Mouse (Mus musculus): ENCODE data around the gene Tnik. TPM values are rescaled to one million over a fixed set of nuclear protein-coding genes. Genes with fewer than 3 reads are reported as not detected.

Gene Tnik
- total RNA-seq, 2 experiments from 2014 or later = 39.4 to 39.8 TPM

- DNase-seq = no peak
- intact Hi-C loops (cut with DNase I) = no loop called here
These were observed 263.7 kb downstream of the Tnik start for GRCm38 (mm10) chr3:28526671-28527070.

DNA sequence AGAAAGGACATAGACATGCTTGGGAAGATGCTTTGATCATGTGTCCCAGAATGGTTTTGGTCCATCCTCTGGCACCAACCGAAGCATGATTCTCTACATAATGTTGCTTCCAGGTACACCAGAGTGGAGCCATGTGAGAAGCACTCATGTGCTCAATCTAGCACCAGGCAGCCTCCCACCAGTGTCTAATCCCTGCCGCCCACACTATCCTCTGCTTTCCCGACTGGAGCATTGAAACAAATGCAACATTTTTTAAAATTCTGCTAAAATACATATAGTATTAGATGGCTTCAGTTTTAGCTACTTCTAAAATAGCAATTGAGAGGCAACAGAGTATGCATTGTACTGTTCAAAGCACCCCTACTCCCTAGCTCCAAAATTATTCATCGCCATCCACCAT, 264.2 kb downstream of the Tnik start:
- intact Hi-C loops (cut with DNase I) = no loop called here
- no peak for DNase-seq

DNA sequence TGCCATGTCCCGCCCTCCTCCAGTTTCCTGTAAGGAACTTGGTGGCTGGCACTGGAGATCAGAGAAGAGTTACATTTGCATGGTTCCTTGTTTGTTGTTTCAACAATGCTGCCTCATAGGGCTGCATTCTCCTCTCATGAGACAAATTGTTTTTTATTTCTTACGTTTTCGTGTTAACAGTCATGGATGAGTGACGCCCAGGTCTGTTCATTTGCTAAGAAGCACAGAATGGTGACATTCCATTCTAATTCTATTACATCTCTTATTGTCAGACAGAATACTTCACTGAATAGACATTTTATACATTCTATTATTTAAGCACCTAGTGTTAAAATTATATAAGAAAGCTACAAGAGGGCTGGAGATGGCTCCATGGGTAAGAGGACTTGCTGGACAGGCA, 266.5 kb downstream of the Tnik start:
- intact Hi-C loops (cut with DNase I) = no loop called here
- DNase-seq = no peak

DNA sequence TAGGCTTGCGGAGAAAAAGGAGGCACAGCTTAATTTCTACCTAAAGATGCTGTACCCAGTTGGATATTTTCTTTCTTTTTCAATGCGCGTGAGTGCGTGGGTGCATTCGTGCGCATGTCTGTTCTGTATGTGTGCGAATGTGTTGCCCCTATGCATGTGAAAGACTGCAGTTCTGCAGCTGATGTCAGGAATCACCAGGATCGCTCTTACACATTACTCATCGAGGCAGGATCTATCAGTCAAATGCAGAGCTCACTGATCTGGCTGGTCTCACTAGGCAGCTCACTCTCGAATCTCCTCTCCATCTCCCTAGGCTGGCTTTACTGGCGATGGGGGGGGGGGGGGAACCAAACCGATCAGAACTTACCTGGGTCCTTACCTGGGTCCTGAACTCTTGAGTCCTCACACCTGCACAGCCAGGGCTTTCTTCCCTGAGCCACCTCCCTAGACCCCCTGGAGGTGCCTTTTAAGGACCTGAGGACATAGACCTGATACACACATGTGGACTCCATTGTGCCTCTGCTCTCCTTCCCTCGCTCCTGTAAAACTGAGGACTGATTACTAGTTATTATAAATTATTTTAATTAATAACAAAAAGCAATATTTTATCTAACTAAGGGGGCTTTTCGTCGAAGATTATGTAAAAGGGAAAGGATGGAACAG, 268.4 kb downstream of the Tnik start:
- intact Hi-C loops (cut with DNase I) = no loop called here
- no peak for DNase-seq

DNA sequence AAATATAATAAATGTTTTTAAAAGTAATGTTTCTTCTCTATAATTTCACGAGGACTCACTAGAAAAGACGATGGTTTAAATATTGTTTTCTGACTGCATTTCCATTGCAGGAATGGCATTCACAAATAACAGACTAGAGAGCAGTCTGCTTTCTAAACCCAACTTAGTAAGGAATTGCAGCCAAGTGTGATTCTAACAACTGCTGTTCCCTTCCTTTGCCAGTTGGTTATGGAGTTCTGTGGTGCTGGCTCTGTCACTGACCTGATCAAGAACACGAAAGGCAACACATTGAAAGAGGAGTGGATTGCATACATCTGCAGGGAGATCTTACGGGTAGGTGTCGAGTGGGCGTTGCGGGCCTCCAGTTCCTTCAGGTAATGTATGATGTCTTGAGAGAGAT, 269.7 kb downstream of the Tnik start:
- intact Hi-C loops (cut with DNase I) = no loop called here
- DNase-seq = no peak

DNA sequence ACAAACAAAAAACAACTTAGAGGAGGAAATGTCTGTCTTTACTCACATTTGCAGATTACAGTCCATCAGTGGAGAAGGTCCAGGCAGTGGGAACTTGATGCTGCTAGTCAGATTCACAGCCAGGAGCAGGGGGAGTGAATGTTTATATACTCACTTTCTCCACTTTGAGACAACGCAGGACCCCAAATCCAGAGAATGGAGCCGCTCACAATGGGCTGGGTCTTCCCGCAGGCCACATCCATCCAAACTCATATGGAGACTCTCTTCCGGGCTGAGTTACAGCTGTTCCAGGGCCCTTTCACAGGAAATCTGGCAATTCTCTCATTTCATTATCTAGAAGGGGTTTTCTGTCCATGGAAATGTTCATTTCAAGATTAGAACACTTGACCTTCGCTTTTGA, 277.1 kb downstream of the Tnik start:
- no peak for DNase-seq
- intact Hi-C loops (cut with DNase I) = loop anchor here (10.0 kb wide), 1 partner anchor 275 kb away; the partner anchor contains the start of gene Tnik

GRCm38 (mm10) chr3:28542941-28543340, 279.9 kb downstream of the Tnik start:
- no peak for DNase-seq
- intact Hi-C loops (cut with DNase I) = loop anchor here (10.0 kb wide), 1 partner anchor 278 kb away; the partner anchor contains the start of gene Tnik

GRCm38 (mm10) chr3:28543380-28543984, 280.5 kb downstream of the Tnik start:
- intact Hi-C loops (cut with DNase I) = loop anchor here (10.0 kb wide), 1 partner anchor 279 kb away; the partner anchor contains the start of gene Tnik
- no peak for DNase-seq

- no peak for DNase-seq
These were observed 281.4 kb downstream of the Tnik start for GRCm38 (mm10) chr3:28544345-28544869.

DNA sequence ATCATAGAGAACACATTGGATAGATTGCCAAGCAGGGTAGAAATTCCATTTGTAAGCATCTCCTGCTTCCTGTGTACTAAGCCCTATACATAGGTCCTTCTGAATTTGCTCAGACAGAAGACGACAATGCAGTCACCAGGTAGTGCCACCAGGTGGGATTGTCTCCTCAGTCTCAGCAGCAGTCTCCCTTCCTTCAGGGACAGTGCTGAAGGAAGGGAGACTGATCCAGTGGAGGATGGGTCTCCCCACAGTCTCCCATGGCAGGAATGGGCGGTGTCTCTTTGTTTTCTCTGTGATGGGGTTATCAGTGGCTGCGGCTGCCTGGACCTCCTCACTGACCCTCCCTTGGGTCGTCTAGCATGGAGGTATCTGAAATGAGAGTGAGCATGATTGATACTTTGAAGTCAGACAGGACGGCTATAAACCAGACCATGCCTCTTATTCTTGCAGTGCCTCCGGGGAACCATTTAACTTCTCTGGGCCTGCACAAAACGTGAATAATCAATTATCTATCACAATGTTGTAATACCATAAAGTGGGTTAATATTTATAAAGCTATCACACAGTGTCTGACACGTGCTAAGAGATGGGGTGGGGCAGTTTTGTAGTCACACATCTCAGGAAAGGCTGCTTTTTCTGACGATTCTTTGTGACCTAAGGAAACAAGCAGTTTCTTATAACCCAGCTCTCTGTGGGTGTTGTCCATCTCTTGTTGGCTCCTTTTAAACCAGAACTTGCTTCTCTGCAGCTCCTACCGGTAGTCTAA, 285.1 kb downstream of the Tnik start:
- no peak for DNase-seq
- intact Hi-C loops (cut with DNase I) = loop anchor here (5.0 to 10.0 kb wide), 2 partner anchors 283 to 381 kb away; partner anchors contain the start of gene Tnik

More at GRCm38 (mm10) chr3:28544345-28544869, 281.4 kb downstream of the Tnik start:
- intact Hi-C loops (cut with DNase I) = loop anchor here (10.0 kb wide), 1 partner anchor 280 kb away; the partner anchor contains the start of gene Tnik

DNA sequence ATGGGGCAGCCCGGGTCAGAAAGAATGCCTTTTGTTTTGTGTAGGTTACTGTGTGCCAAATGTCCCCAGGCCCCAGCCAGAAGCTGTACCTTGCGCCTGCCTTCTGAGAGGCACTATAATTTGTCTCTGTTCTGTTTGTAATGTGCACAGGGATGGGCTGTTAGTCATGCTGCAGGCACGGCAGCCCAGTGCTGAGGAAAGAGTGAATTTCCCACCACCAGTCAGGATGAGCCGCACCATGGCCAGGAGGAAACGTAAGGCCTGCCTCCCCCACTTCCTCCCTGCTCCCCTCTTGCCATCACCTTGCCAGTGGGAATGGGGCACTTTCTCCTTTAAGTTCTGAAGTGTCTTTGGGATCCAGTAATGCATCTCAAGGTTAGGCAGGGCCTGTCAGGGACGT, 286.4 kb downstream of the Tnik start:
- DNase-seq = no peak
- intact Hi-C loops (cut with DNase I) = loop anchor here (5.0 to 10.0 kb wide), 2 partner anchors 285 to 382 kb away; partner anchors contain the start of gene Tnik

- no peak for DNase-seq
- intact Hi-C loops (cut with DNase I) = no loop called here
These were observed 287.6 kb downstream of the Tnik start for GRCm38 (mm10) chr3:28550497-28551093.

DNA sequence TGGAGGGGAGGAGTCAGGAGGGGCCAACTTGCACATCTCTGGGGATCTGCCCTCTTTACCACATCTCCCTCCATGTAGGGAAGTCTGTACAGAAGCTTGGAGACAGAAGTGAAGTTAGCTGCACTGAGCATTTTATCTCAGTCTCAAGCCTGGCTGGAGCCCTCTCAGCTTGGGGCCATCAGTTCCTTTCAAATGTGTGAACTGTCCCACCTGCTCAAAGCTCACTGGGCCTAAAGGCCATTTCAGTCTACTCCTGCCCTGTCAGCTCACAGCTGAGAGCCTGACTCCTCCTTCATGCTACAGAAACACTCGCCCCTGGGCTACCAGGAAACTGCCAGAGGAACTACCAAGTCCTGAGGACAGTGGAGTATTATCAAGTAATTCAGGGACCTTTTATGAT, 288.7 kb downstream of the Tnik start:
- intact Hi-C loops (cut with DNase I) = no loop called here
- DNase-seq = no peak

- intact Hi-C loops (cut with DNase I) = no loop called here
- no peak for DNase-seq
These were observed 291.9 kb downstream of the Tnik start for GRCm38 (mm10) chr3:28554934-28555333.

DNA sequence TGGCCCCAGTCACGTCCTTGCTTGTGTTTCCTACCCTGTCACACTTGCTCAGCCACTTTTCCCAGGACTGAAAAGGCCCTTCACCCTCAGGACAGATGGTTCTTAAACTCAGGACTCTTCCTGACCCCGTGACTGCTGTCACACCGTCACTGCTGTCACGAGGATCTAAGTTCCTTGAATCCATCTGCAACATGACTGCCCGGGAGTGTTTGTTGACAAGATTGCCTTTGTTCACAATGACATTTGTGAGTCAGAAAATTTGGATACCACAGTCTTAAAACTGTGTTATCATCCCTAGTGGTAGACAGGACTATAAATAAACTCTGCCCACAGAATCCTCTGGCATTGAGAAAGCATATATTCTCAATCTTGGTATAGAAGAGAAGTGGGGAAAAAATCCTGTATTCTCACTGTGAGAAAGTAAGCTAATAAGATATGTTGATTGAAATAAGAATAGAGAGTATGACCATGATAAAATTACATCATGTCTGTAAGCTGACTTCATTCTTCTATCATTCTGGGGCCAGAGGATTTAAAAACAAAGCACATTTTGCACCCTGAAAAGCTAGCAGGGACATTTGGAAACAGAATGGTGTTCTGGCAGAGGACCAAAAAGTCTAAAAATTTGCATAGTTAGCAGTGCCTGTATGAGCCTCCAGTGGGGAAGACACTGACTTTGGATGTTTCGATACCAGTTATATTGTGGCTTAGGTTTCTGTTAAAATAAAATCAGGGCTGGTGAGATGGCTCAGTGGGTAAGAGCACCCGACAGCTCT, 293.0 kb downstream of the Tnik start:
- no peak for DNase-seq
- intact Hi-C loops (cut with DNase I) = no loop called here

GRCm38 (mm10) chr3:28558328-28558871, 295.4 kb downstream of the Tnik start:
- no peak for DNase-seq
- intact Hi-C loops (cut with DNase I) = no loop called here

DNA sequence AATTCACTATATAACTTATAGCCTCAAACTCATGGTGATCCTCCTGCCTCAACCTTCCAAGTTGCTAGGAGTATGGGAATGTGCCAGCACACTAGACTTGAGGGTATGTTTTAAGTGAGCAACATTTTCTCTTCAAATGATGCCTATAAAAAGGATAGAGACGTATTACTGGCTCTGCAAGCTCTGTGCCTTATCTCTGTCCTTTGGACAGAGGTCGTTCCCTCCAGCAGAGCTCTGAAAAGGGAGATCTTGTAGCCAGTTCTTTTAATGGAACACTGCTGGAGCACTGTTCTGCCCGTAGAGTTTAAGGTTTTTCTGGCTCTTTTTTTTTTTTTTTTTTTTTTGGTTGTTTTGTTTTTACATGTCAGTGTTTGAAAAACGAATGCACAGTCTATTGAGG, 298.4 kb downstream of the Tnik start:
- intact Hi-C loops (cut with DNase I) = loop anchor here (10.0 kb wide), 1 partner anchor 183 kb away; no protein-coding TSS in a partner anchor
- DNase-seq = no peak

DNA sequence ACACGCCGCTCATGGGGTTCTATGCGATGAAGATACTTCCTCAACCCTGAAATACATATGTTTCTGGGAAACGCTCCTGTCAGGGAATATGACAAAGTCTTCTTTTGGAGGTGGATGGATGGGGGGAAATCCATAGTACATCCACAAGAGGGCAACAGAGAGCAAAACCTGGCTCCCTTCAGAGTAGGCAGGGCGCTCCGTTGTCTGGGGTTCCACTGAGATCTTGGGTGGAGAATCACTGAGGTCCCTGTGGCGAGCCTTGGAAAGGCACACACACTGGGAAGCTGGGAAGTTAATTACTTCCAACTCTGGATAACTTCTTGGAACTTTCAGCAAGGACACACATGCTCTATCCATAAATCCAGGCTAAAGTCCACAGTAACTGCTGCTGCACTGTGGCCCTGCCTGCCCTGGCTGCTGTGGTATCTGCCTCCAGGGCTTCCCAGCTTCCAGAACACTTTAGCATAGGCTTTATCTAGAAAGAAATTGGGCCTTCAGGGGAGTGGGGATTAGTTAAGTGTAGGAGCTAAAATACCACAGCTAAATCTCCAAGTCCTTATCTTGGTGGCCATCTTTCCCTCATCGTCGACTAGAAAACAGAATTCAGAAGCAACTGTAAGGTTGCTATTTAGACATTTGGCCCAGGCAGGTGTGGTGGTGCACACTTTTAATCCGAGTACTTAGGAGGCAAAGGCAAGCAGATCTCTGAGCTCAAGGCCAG, 299.8 kb downstream of the Tnik start:
- intact Hi-C loops (cut with DNase I) = loop anchor here (10.0 kb wide), 1 partner anchor 182 kb away; no protein-coding TSS in a partner anchor
- no peak for DNase-seq
